Mouse (Mus musculus) spleen, postnatal 10 days (tissue): ENCODE measurements at regions not wholly inside any gene's neighbourhood (a gene's known extent, or its start where the extent isn't known, plus 50 kb on each side); places are given as distances from the start of the nearest gene placed in this dataset.

Experiments
- DNase-seq, 2 experiments: peaks; one replicate each; pipeline ENCODE4 v3.0.0; 2021 to 2022; ENCODE audit warnings: low spot score in 2 of 2

DNA sequence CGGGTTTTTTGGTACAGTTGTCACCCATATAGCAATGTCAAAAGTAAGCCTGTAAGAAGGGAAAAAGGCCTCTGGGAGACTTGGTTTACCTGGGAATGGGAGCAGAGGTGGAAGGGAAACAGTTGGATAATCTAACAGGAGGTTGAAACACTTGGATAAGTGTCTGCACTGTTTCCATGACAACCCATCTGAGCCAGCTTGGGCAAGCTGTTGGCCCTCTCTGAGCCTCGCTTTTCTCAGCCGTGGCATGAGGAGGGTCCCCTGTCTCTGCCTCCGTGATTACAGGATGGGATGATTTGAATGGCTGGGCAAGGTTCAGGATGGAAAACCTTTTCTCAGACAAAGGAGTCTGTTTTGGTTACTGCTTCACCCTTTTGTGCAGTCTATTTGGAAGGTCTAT lies 265.6 kb downstream of the Emp1 start:
- DNase-seq: no peak

GRCm38 (mm10) chr6:135629236-135629635 lies 266.9 kb downstream of the Emp1 start:
- DNase-seq: no peak

GRCm38 (mm10) chr6:135632671-135633070 lies 270.3 kb downstream of the Emp1 start:
- DNase-seq: no peak

GRCm38 (mm10) chr6:135636648-135637047 lies 274.3 kb downstream of the Emp1 start:
- no peak for DNase-seq

GRCm38 (mm10) chr6:135642711-135643110 lies 280.4 kb downstream of the Emp1 start:
- no peak for DNase-seq

GRCm38 (mm10) chr6:135646177-135646576 lies 283.8 kb downstream of the Emp1 start:
- DNase-seq: no peak

- DNase-seq: no peak
Observed at GRCm38 (mm10) chr6:135653002-135653401, 290.7 kb downstream of the Emp1 start.

GRCm38 (mm10) chr6:135662386-135662785 lies 300.0 kb downstream of the Emp1 start:
- DNase-seq: no peak

DNA sequence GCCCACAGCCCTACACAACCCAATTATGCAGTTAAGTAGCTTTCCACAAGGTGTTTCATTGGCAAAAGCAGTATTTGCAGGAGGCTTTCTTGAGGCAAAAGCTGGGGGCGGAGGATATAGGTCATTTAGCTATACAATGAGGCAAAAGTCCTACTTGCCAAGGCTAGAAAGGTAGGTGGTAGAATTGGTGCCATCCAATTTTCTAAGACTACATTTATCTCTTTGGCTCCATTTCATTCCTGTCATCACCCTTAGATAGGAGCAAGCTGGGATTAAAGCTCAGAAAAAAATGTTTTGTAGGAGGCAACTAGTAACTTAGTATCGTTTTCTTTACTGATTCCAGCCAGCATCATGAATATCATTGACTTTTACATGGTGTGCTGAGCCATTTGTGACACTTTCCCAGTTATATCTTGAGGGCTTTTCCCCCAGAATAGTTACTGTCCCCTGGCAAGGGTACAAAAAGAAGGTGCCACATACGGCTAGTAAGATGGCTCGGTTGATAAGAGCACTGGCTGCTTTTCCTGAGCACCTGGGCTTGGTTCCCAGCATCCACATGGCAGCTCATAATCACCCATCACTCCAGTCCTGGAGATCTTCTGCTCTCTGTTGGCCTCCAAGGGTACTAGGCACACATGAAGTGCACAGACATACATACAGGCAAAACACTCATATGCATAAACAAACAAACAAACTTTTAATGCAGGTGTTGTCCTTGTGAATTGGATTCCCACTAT lies 300.6 kb downstream of the Emp1 start:
- DNase-seq: no peak
